Mouse (Mus musculus) limb, embryonic 14.5 days (tissue): ENCODE data around the gene Olfr1031. TPM values are rescaled to one million over a fixed set of nuclear protein-coding genes. Genes with fewer than 3 reads are reported as not detected.
"Not testable (repeated sequence)": the region's sequence is repeated elsewhere in the genome, so short reads cannot be mapped to it uniquely, and the experiment has no call there.

ENCODE experiments used
- ATAC-seq: fragments of 200-750 bp; cut with Nextera tagmentation; 2 replicates; pipeline ENCODE4 v1.8.0; 2017; ENCODE audit warnings: low read depth, moderate number of reproducible peaks, moderate TSS enrichment; ENCODE audit not compliant: low FRiP score
- DNase-seq: peaks from one replicate; pipeline ENCODE4 v3.0.0-alpha.2; 2015; ENCODE audit warnings: low spot score
- H3K27ac ChIP-seq: fragments of 300-500 bp; sonication (generic); replicated peaks from 2 replicates; pipeline ENCODE4 v1.5.1; 2014; ENCODE audit warnings: low read depth, mild to moderate bottlenecking, low read length, moderate library complexity, mixed read lengths
- H3K27me3 ChIP-seq: fragments of 300-500 bp; sonication (generic); 2 replicates; pipeline ENCODE4 v1.6.1; 2014; ENCODE audit warnings: low read length, mixed read lengths; ENCODE audit not compliant: control insufficient read depth, insufficient read depth
- H3K36me3 ChIP-seq: fragments of 300-500 bp; sonication (generic); 2 replicates; pipeline ENCODE4 v1.6.1; 2014; ENCODE audit warnings: mild to moderate bottlenecking, low read length, moderate library complexity, mixed read lengths; ENCODE audit not compliant: control insufficient read depth, insufficient read depth
- H3K4me1 ChIP-seq: fragments of 300-500 bp; sonication (generic); 2 replicates; pipeline ENCODE4 v1.6.1; 2014; ENCODE audit warnings: antibody characterized with exemption, low read length, mixed read lengths; ENCODE audit not compliant: control insufficient read depth, insufficient read depth
- H3K4me2 ChIP-seq: fragments of 300-500 bp; sonication (generic); replicated peaks from 2 replicates; pipeline ENCODE4 v1.6.1; 2014; ENCODE audit warnings: low read depth, mild to moderate bottlenecking, low read length, moderate library complexity; ENCODE audit not compliant: severe bottlenecking
- H3K4me3 ChIP-seq: fragments of 300-500 bp; sonication (generic); replicated peaks from 2 replicates; pipeline ENCODE4 v1.5.1; 2014; ENCODE audit warnings: low read length
- H3K9ac ChIP-seq: fragments of 300-500 bp; sonication (generic); 2 replicates; pipeline ENCODE4 v1.6.1; 2014; ENCODE audit warnings: mild to moderate bottlenecking, low read depth, low read length, moderate library complexity; ENCODE audit not compliant: severe bottlenecking
- H3K9me3 ChIP-seq: fragments of 300-500 bp; sonication (generic); 2 replicates; pipeline ENCODE4 v1.6.1; 2016; ENCODE audit warnings: low read length; ENCODE audit not compliant: control insufficient read depth
- POLR2A ChIP-seq: fragments of 200-500 bp; IDR thresholded peaks from 2 replicates; pipeline ENCODE4 v1.8.0; 2012; ENCODE audit warnings: inconsistent platforms, mild to moderate bottlenecking, moderate library complexity, borderline replicate concordance; ENCODE audit not compliant: insufficient read depth, insufficient read length; ENCODE audit errors: extremely low read depth
- WGBS: fragments of 180-500 bp; shearing (Covaris S2); extraction: QIAGEN DNeasy Blood & Tissue Kit; methylation state at CpG from one replicate; pipeline ENCODE4 v1.1.7; 2014; 5-methylcytosine and 5-hydroxymethylcytosine counted together
- polyA plus RNA-seq, 2 experiments: library from polyadenylated mRNA; depleted of rRNA in 1 of 2; stranded (reverse) in 1 of 2; unstranded in 1 of 2; fragments of >200 nt; fragmentation: Nextera tagmentation in 1 of 2; extraction: Ambion mirVana in 1 of 2; gene quantifications; 2 replicates each; pipeline versions ENCODE4 v1.2.1 to v1.2.3; 2012 to 2014

Gene Olfr1031
- polyA plus RNA-seq (2012; rRNA removed) (not detected in 2 replicates), polyA plus RNA-seq (2014; fragmentation: Nextera tagmentation; extraction: Ambion mirVana) (not detected in 2 replicates)

DNA sequence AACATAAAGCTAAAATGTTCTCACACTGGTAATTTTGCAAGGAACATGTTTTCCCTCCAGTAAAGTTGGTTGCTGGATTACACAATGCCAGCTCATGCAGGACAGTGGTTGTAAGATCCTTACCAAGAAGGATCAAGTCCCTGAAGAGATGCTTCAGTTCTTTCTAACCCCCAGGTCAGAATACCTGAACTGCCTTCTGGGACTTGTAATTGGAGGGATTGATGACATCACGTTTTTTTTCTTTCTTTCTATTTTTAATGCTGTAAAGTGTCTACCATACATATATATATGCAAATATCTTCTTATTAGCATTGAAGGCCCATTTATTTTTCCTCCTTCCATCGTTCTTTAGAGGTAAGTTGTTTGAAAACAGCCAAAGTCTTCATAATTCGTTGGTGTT lies at the start of gene Olfr1031:
Gene Olfr1031, plus strand, starts transcription at position 301 of the 400 bp plus-strand sequence.
- WGBS: 57% methylated on average over 3 of the region's 3 CpGs
- no peaks in the 10 kb centered on the region for H3K36me3 ChIP-seq
- DNase-seq: no peak
- H3K4me2 ChIP-seq: no peak within 1 kb of the TSS
- H3K4me1 ChIP-seq: no peaks in the 10 kb centered on the region
- H3K27me3 ChIP-seq: no peaks in the 10 kb centered on the region
- no peak for ATAC-seq
- H3K27ac ChIP-seq: no peak within 1 kb of the TSS
- H3K9ac ChIP-seq: no peak within 1 kb of the TSS
- no peak within 1 kb of the TSS for H3K4me3 ChIP-seq
- TF ChIP-seq POLR2A: no peak
- H3K9me3 ChIP-seq: no peaks in the 10 kb centered on the region

GRCm38 (mm10) chr2:85950137-85950536 lies 40.0 kb upstream of the Olfr1031 start, which contains the start of gene Olfr1028:
Gene Olfr1028 (plus strand): TSS chr2:85950437.
- no peak for TF ChIP-seq POLR2A
- Histone ChIP-seq H3K4me1 (no peaks in the 10 kb centered on the region), H3K27me3 (no peaks in the 10 kb centered on the region), H3K9me3 (no peaks in the 10 kb centered on the region), H3K27ac (no peak within 1 kb of the TSS), H3K36me3 (no peaks in the 10 kb centered on the region), H3K4me2 (no peak within 1 kb of the TSS), H3K9ac (no peak within 1 kb of the TSS), H3K4me3 (no peak within 1 kb of the TSS)
- WGBS: 72% methylated on average over 1 of the region's 1 CpGs
- ATAC-seq: no peak
- DNase-seq: no peak

DNA sequence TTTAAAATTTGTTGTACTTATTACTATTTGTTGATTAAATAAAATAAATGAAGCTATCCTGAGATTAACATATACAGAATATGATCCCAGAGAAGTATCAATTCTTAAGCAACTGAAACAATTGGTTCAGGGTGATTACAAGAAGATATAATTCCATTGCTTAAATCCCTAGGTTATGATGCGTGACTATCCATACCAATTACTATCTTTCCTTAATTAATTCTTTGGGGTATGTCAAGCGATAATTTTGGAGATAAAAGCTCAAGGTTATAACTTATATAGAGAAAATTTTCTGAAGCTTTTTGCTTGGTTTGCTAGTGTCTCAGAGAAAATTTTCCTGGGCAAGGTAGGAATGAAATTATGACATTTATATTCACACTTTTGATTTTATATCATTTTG lies 16.5 kb upstream of the Olfr1031 start, which contains the start of gene Olfr1029:
Gene Olfr1029, plus strand, starts transcription at position 301 of the 400 bp plus-strand sequence.
- DNase-seq (no peak), ATAC-seq (no peak)
- no peak within 1 kb of the TSS for H3K4me3 ChIP-seq
- H3K4me1 ChIP-seq: no peaks in the 10 kb centered on the region
- H3K27me3 ChIP-seq: no peaks in the 10 kb centered on the region
- H3K9me3 ChIP-seq: no peaks in the 10 kb centered on the region
- no peaks in the 10 kb centered on the region for H3K36me3 ChIP-seq
- no peak within 1 kb of the TSS for H3K27ac ChIP-seq
- 89% methylated on average over 2 of the region's 2 CpGs for WGBS
- no peak for TF ChIP-seq POLR2A
- H3K4me2 ChIP-seq: no peak within 1 kb of the TSS
- no peak within 1 kb of the TSS for H3K9ac ChIP-seq

- H3K36me3 ChIP-seq: no peaks in the 10 kb centered on the region
- no peaks in the 10 kb centered on the region for H3K27me3 ChIP-seq
- no peak for DNase-seq
- ATAC-seq: no peak
- H3K4me3 ChIP-seq: no peak within 1 kb of the TSS
- 57% methylated on average over 1 of the region's 1 CpGs for WGBS
- H3K27ac ChIP-seq: no peak within 1 kb of the TSS
- H3K9ac ChIP-seq: no peak within 1 kb of the TSS
- H3K4me1 ChIP-seq: no peaks in the 10 kb centered on the region
- no peaks in the 10 kb centered on the region for H3K9me3 ChIP-seq
- H3K4me2 ChIP-seq: no peak within 1 kb of the TSS
- no peak for TF ChIP-seq POLR2A
Observed at GRCm38 (mm10) chr2:85978976-85979375, 11.1 kb upstream of the Olfr1031 start, which contains the start of gene Olfr1030. Gene Olfr1030 (plus strand): TSS chr2:85979276.

DNA sequence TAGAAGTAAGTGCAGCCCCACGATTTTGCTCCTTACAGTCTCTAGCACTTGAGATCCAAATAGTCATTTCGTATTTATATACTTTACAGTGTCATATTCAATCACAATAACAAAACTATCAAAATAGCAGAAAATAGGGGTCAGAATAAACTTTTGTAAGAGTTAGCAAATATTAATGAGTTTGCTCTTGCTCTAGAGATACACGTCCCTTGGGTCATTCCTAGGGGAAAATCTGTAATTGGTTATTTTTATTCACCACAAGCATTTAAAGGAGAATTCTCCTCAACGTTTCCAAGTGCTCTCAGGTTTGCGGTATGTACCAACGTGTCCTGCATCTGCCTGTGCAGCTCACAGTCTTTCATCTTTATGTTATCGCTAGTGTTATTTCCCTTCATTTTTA lies 15.1 kb downstream of the Olfr1031 start, which contains the start of gene Olfr1032:
Gene Olfr1032, plus strand, starts transcription at position 301 of the 400 bp plus-strand sequence.
- TF ChIP-seq POLR2A: no peak
- Histone ChIP-seq H3K4me1 (no peaks in the 10 kb centered on the region), H3K27me3 (no peaks in the 10 kb centered on the region), H3K36me3 (no peaks in the 10 kb centered on the region), H3K4me2 (no peak within 1 kb of the TSS), H3K9ac (no peak within 1 kb of the TSS), H3K9me3 (no peaks in the 10 kb centered on the region), H3K27ac (no peak within 1 kb of the TSS), H3K4me3 (no peak within 1 kb of the TSS)
- WGBS: 77% methylated on average over 7 of the region's 7 CpGs
- DNase-seq (no peak), ATAC-seq (no peak)

GRCm38 (mm10) chr2:86020406-86020805 lies 30.3 kb downstream of the Olfr1031 start, which contains the start of gene Olfr1033:
Gene Olfr1033 (plus strand): TSS chr2:86020633.
- H3K27ac ChIP-seq, ATAC-seq, H3K27me3 ChIP-seq, H3K36me3 ChIP-seq, H3K4me1 ChIP-seq, H3K9me3 ChIP-seq: not testable (repeated sequence)
- peak within 1 kb of the TSS; percentile 26 for H3K4me3 ChIP-seq
- 1% methylated on average over 10 of the region's 11 CpGs for WGBS
- H3K4me2 ChIP-seq: peak within 1 kb of the TSS; percentile 41
- H3K9ac ChIP-seq: peak within 1 kb of the TSS; percentile 44; the same call in 1 of the 2 replicates
- DNase-seq: peak; percentile 21

DNA sequence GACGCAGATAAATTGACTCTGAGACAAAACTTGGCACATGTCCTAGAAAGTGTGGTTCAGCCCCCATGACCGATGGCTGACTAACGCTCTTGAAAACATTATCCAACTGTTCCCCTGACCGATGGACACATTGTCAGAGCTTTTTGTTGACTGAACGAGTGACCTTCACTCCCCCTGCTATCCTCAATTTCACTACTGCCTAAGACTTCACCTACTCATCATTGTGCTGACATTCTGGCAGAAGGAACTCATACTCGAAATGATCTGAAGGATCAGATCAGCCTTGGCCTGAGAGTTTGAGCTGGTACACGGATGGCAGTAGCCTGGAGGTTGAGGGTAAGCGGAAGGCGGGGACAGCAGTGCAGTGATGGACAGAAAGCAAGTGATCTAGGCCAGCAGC lies 31.4 kb downstream of the Olfr1031 start:
- not testable (repeated sequence) for H3K4me3 ChIP-seq, DNase-seq, H3K4me1 ChIP-seq, H3K27me3 ChIP-seq, H3K27ac ChIP-seq, H3K4me2 ChIP-seq, ATAC-seq, H3K36me3 ChIP-seq, H3K9me3 ChIP-seq, H3K9ac ChIP-seq
- WGBS: 96% methylated on average over 3 of the region's 9 CpGs
